Mouse (Mus musculus): ENCODE data around the gene Efcc1.

The Efcc1 gene

GRCm38 (mm10) chr6:87778294-87779173, 47.9 kb downstream of the Efcc1 start:
- DNase-seq (ENCODE audit: extremely low spot score) = no peak

- DNase-seq (ENCODE audit: extremely low spot score) = no peak
These were observed 48.8 kb downstream of the Efcc1 start for GRCm38 (mm10) chr6:87779174-87780165.

GRCm38 (mm10) chr6:87780546-87781301, 50.1 kb downstream of the Efcc1 start:
- DNase-seq (ENCODE audit: extremely low spot score) = no peak

- no peak for DNase-seq (ENCODE audit: extremely low spot score)
These were observed 53.4 kb downstream of the Efcc1 start for GRCm38 (mm10) chr6:87784033-87784432.

- no peak for DNase-seq (ENCODE audit: extremely low spot score)
These were observed 56.0 kb downstream of the Efcc1 start for GRCm38 (mm10) chr6:87786621-87787020.

- no peak for DNase-seq (ENCODE audit: extremely low spot score)
These were observed 56.6 kb downstream of the Efcc1 start for GRCm38 (mm10) chr6:87787108-87787890.

- DNase-seq (ENCODE audit: extremely low spot score) = no peak
These were observed 57.7 kb downstream of the Efcc1 start for GRCm38 (mm10) chr6:87788266-87788895.

GRCm38 (mm10) chr6:87788896-87789587, 58.4 kb downstream of the Efcc1 start:
- DNase-seq (ENCODE audit: extremely low spot score) = no peak

- DNase-seq (ENCODE audit: extremely low spot score) = no peak
These were observed 59.1 kb downstream of the Efcc1 start for GRCm38 (mm10) chr6:87789791-87790190.

GRCm38 (mm10) chr6:87790779-87791480, 60.3 kb downstream of the Efcc1 start:
- DNase-seq (ENCODE audit: extremely low spot score) = no peak

GRCm38 (mm10) chr6:87791826-87792225, 61.2 kb downstream of the Efcc1 start:
- no peak for DNase-seq (ENCODE audit: extremely low spot score)

GRCm38 (mm10) chr6:87793821-87794510, 63.3 kb downstream of the Efcc1 start:
- no peak for DNase-seq (ENCODE audit: extremely low spot score)

GRCm38 (mm10) chr6:87795385-87796150, 64.9 kb downstream of the Efcc1 start:
- DNase-seq (ENCODE audit: extremely low spot score) = no peak

- DNase-seq (ENCODE audit: extremely low spot score) = no peak
These were observed 65.7 kb downstream of the Efcc1 start for GRCm38 (mm10) chr6:87796251-87796880.

GRCm38 (mm10) chr6:87797321-87797720, 66.7 kb downstream of the Efcc1 start:
- no peak for DNase-seq (ENCODE audit: extremely low spot score)

- DNase-seq (ENCODE audit: extremely low spot score) = no peak
These were observed 68.9 kb downstream of the Efcc1 start for GRCm38 (mm10) chr6:87799576-87799975.

- no peak for DNase-seq (ENCODE audit: extremely low spot score)
These were observed 71.8 kb downstream of the Efcc1 start for GRCm38 (mm10) chr6:87802462-87802861.

Measured in embryo, embryonic 9.5 days (tissue).